Mouse (Mus musculus) right cerebral cortex, postnatal 10 days (tissue): ENCODE results near the gene Atp6v1c2.

Experiments used
- DNase-seq, 2 experiments: peaks; one replicate each; pipeline ENCODE4 v3.0.0; 2021; ENCODE audit warnings: low spot score in 2 of 2

Atp6v1c2 gene

GRCm38 (mm10) chr12:17329259-17329658 lies at the start of gene Atp6v1c2:
TSS of gene Atp6v1c2 (minus strand) at chr12:17329359.
- DNase-seq = no peak

- no peak for DNase-seq
These were observed 47.4 kb upstream of the Atp6v1c2 start for GRCm38 (mm10) chr12:17376521-17376920.

GRCm38 (mm10) chr12:17375243-17375642 lies 46.1 kb upstream of the Atp6v1c2 start:
- DNase-seq = no peak

- no peak for DNase-seq
These were observed 44.4 kb upstream of the Atp6v1c2 start for GRCm38 (mm10) chr12:17373470-17373975.

GRCm38 (mm10) chr12:17372696-17373095 lies 43.5 kb upstream of the Atp6v1c2 start:
- DNase-seq = no peak

GRCm38 (mm10) chr12:17371589-17372235 lies 42.6 kb upstream of the Atp6v1c2 start:
- DNase-seq = no peak

GRCm38 (mm10) chr12:17369551-17370325 lies 40.6 kb upstream of the Atp6v1c2 start:
- DNase-seq = no peak

- DNase-seq = no peak
These were observed 40.0 kb upstream of the Atp6v1c2 start for GRCm38 (mm10) chr12:17369111-17369510.

- peak; percentile 73 to 76 for DNase-seq
These were observed 37.8 kb upstream of the Atp6v1c2 start for GRCm38 (mm10) chr12:17366981-17367380.

- DNase-seq = no peak
These were observed 33.2 kb upstream of the Atp6v1c2 start for GRCm38 (mm10) chr12:17362316-17362715.

GRCm38 (mm10) chr12:17360650-17361049 lies 31.5 kb upstream of the Atp6v1c2 start:
- DNase-seq = no peak

- no peak for DNase-seq
These were observed 30.9 kb upstream of the Atp6v1c2 start for GRCm38 (mm10) chr12:17360104-17360503.

- DNase-seq = peak in 1 of 2 experiments; percentile 58
These were observed 29.8 kb upstream of the Atp6v1c2 start for GRCm38 (mm10) chr12:17358981-17359380.

- DNase-seq = no peak
These were observed 28.6 kb upstream of the Atp6v1c2 start for GRCm38 (mm10) chr12:17357795-17358194.

- DNase-seq = no peak
These were observed 27.7 kb upstream of the Atp6v1c2 start for GRCm38 (mm10) chr12:17356853-17357252.

- no peak for DNase-seq
These were observed 20.9 kb upstream of the Atp6v1c2 start for GRCm38 (mm10) chr12:17350106-17350505.

- peak; percentile 95 for DNase-seq
These were observed 19.2 kb upstream of the Atp6v1c2 start, which contains the start of gene Nol10 for GRCm38 (mm10) chr12:17348048-17349036. TSS of gene Nol10 (plus strand) at chr12:17348458.

- DNase-seq = no peak
These were observed 18.3 kb upstream of the Atp6v1c2 start for GRCm38 (mm10) chr12:17347327-17348047.

GRCm38 (mm10) chr12:17339114-17339905 lies 10.2 kb upstream of the Atp6v1c2 start:
- DNase-seq = no peak

- DNase-seq = no peak
These were observed 9.2 kb upstream of the Atp6v1c2 start for GRCm38 (mm10) chr12:17338338-17338737.
